Mouse (Mus musculus) lung, postnatal 4 days (tissue): Measurements from ENCODE around the gene Derl3.
A peak's percentile ranks its signal among the peaks of the same experiment; 100 is the strongest.
"Not testable (repeated sequence)": the region's sequence is repeated elsewhere in the genome, so short reads cannot be mapped to it uniquely, and the experiment has no call there.

Experiments
- DNase-seq, 2 experiments: peaks; one replicate each; pipeline ENCODE4 v3.0.0; 2021

The Derl3 gene

DNA sequence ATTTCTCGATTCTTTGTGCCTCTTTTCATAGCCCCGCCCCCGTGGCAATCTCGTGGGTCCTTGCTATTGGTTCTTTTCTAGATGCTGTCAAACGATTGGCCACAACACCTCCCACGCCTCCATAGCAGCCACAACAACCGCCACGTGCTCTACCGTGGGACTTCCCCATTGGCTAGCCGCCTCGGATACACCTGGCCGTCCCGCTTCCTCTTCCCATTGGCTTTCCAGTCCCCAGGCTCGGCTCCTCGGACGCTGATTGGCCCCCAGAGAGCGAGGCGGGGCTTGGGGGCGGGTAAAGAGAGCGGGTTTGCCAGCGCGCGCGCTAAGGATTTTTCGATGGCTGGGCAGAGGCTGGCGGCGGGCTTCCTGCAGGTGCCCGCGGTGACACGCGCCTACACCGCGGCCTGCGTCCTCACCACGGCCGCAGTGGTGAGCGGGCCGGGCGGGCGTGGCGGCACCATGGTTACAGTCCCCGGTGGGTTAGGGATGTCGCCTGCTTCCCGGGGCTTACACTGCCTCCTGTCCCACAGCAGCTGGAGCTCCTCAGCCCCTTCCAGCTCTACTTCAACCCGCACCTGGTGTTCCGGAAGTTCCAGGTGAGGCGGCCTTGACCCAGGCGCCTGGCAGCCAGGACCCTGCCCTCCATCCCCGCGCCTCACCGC is at the start of gene Derl3:
Gene Derl3 (plus strand): TSS at position 325 of the 662 bp plus-strand sequence.
- peak; percentile 94 to 96 for DNase-seq

DNA sequence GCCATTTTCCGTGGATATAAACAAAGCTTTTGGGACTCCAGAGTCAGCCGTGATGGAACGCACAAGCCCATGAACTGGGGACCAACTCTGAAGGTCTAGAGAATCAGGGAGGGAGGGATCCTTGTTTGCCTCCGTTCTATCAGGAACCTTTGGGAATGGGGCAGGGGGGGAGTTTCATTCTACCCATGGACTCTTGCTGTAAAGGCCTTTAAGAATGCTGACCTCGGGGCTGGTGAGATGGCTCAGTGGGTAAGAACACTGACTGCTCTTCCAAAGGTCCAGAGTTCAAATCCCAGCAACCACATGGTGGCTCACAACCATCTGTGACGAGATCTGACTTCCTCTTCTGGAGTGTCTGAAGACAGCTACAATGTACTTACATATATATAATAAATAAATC is 49.3 kb upstream of the Derl3 start:
- not testable (repeated sequence) for DNase-seq

DNA sequence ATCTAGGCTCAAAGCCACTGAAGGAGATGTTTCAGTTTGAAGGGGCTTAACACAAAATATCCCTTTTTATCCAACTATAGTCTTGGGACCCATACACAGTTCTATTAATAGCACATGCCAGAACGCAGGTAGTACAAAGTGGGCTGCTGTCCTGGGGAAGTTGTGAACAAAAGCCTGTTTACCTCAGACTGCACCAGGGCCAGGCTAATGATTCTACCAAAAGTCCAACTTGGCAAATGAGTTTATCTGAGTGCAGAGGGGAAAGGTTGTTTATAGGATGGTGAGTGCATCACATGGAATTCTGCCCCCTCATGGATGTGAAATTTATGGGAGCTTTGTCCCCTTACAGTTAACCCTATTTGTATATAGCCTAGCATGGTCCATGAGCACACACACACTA is 48.4 kb upstream of the Derl3 start:
- DNase-seq, result no peak

DNA sequence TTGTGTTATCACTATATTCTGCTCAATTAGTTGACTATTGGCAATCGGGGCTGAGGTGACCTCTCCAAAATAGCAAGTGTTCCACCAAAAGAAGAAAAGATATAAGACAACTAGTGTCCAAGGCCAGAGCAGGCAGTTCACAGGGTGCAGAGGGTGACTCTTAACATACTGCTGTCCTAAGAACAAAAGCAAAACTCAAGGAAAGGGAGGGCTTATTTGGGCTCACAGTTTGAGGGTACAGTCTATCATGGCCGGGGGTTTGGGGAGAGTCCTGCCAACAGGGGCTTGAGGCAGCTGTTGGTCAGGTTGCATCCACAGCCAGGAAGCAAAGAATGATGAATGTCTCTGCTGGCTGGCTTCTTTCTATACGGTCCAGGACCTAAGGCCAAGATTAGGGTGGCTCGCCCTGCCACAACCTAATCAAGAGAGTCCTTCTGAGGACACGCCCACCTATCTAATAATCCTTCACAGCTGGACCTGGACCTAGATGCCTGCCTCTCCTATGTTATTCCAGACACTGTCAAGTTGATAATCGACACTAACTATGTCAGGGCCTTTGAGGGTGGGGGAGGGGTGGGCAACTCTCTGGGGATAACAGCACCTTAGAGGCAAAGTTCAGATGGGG is 47.8 kb upstream of the Derl3 start:
- DNase-seq, result no peak

DNA sequence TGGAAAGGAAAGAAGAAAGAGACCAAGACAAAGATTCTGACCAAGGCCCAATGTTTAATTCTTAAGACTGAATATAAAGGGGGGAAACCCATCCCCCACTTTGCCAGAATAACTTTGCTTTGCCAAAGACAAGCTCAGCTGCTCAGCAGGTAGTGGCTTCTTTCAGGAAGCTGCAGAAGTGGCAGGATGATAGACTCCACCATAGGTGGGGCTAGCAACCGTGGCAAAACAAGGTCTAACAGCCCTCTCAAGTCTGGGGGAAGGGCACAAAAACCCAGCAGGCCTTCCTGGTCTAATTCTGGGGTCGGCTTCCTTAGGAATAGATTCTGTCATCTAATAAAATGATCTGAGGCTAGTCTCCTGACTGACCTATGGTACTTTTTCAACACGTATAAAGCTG is 44.8 kb upstream of the Derl3 start:
- DNase-seq, result no peak

DNA sequence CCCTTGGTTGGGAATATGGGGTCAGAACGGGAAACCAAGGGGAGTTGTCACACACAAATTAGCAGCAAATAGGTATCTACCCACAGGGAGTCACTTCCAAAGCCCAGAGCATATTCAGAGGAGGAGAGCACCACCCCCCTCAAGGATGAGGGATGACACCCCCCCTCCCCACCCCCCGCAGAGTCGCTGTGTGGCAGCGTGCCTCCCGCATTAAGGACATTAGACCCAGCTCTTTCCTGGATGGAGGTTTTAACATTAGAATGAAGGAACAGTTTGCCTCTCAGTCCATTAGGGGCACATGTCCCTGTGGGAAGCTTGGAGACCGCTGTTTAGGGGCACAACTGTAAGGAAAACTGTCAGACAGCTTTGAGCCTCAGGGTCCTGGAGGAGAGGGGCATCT is 42.1 kb upstream of the Derl3 start:
- no peak for DNase-seq

DNA sequence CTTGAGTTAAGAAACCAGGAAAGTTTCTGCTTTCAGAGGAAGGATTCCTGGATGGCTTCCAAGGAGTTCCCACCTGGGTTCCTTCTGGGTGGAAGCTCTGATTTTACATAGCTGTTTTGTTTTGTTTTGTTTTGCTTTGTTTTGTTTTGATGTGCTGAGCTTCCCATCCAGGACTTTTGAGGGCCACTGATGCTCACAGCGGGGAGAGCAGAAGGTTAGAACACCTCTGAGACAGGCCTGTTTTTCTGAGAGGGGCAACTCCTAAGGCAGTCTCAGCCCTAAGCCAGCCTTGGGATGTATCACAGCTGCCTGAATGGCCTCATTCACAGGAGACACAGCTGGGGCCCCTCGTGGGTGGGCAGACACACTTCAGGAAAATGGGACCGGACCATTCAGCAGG is 41.5 kb upstream of the Derl3 start:
- DNase-seq, result no peak

DNA sequence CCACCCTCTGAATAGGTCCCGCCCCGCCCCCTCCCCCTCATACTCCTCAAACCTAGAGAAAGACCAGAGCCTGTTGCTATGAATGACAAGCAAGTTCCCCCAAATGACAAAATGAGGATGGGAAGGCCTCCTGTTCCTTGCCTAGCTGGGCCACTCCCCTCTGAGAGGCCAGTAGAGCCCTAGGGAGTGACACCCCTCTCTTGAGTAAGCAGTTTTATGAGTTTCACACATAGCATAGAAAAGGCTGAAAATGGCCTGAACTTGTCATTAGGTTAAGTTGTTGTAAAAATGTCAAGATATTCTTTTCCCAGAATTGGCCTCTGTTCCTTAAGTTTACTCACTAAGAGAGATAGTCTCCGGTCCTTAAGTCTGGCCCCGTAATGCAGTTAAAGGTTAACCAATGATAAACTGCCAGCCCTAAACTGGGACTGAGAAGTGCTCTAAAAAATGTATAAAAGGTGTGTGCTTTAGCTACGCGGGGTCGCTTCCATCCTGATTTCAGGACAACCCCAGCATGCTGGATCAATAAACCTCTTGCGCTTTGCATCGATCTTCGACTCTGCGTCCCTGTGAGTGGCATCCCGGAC is 40.6 kb upstream of the Derl3 start:
- no peak for DNase-seq

DNA sequence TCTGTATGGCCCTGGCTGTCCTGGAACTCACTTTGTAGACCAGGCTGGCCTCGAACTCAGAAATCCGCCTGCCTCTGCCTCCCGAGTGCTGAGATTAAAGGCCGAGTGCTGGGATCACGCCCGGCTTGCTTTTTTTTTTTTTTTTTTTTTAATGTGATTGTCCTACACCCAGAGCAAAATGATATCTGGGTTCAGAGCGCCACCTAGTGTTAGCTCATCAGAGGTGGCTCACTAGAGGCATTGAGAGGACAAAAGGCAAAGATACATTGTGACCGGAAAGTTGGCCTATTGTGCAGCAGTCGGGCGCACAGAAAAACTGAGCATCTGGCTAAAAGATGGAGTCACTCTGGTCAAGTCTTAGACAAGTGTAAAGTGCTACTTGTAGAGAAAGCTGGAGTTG is 39.8 kb upstream of the Derl3 start:
- peak; percentile 74 to 87 for DNase-seq

DNA sequence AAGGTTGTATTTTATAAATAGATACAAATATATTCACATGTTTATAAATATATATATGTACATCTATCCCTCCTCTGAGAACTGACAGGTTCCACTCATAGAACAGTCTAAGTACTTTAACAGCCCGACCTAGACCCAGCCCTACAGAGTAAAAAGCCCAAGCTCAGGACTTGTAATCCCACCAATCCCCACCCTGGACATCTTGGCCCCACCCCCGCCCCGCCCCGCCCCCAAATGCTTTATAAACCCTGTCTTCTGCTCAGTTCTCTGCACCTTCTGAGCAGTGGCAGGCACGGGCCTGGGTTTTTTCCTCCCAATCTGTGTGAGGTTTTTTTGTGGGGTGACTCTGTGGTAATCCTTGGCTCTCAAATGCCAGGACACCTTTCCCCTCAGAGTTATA is 39.1 kb upstream of the Derl3 start:
- DNase-seq, result no peak

DNA sequence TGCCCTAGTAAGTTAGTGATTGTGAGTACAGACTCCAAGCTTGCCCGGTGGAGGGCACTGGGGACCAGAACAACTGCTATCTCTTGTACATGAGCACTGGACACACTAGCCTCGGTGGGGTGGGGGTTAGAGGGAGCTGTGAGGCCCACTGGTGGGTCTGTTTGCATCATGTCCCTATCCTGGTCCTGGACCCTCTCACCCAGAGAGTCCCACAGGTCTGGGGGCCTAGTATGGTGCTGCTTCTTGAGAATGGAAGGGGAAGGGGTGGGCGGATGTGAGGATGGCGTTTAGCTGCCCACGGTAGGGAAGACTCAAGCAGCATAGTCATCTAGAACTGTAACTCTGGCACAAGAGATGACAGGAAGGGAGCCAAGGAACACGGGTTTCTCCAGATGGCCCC is 38.4 kb upstream of the Derl3 start:
- no peak for DNase-seq

DNA sequence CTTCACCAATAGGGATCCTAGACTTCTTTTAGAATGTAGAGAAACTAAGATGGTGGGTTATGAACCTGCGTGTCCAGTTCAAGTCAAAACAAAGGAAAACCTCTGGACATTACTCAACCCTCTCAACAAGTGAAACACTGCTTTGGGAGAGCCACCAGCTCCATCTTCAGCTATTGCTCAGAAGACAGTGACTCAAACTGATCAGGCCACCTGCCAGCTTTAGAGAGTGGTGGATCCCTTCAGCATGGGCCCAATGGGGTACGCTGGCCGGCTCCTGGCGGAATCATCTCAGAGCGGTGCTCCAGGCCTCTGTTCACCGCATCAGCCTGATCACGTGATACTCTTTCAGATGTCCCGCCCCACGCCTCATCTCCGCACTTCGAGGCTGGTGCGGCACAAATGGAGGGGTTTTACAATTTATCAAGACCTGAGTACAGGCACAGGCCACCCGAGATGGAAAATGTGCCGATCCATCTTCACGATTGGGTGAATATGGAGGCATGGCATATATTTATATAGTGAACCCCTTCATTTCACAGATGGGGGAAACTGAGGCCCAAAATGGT is 37.7 kb upstream of the Derl3 start:
- DNase-seq, result no peak

DNA sequence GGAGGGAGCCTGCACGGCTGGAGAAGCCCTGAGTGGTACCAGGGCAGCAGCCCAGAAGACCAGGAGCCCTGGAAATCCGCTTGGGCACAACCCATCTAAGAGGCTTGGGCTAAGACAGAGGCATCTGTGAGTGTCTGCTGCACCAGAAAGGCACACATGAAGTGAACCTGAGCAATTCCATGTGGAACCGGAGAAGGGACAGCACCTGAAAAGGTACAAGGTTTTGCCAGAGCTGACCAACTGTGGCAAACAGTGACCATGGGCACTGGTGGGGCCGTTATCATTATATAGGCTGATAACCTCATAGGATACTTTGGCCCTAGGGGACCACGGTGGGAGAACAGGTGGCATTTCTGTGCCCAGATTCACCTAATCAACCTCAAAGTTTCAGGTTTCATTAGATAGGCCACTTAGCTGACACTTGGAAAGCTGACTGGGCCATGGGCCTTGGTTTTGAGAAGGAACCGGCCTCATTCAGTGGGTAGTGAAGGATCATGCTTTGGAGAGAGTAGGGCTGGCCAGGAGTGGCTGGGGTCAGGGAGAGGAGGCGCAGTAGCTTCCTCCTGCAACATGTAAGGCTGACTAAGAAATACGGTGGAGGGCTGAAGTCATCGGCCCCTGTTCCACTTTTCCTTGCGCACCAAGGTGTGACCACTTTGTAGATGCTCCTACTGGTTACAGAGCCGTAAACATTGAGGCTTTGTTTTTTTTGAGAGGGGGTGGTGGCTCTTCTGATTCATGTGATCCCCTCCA is 36.9 kb upstream of the Derl3 start:
- no peak for DNase-seq

DNA sequence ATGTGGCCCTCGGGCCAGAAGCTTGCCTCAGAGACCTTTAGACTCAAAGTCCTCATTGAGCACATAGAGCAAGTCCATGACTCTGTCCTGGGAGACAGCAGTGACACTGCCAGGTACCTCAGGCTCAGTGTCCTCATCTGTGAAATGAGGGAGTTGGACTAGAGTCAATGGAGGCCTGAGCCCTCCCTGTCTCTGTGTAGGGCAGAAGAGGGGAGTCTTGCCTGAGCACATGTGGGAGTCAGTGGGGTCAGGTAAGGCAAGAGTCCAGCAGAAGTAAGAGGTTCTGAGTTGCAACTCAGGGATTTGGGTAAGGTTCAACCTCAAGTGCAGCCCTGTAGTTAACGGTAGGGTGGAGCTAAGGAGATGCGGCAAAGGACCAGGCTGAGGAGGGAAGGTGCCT is 36.2 kb upstream of the Derl3 start:
- no peak for DNase-seq

DNA sequence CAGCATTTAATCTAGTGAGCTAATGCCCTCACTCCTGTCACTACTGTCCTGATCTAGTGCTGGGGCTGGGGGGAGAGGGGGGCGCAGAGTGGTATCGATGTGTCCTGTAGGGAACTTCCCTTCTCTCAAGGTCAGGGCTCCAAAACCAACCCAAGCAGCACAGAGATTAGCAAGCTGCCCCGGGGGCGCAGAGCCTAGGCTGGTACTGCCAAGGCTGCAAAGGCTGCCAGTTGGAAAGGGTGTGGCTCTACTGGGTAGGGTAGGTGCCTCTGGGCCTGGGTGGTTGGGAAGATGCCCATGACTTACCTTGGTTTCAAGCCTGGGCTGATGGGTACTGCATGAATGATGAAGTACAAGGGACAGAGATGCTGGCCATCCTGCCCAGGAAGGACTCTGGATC is 35.6 kb upstream of the Derl3 start:
- no peak for DNase-seq

DNA sequence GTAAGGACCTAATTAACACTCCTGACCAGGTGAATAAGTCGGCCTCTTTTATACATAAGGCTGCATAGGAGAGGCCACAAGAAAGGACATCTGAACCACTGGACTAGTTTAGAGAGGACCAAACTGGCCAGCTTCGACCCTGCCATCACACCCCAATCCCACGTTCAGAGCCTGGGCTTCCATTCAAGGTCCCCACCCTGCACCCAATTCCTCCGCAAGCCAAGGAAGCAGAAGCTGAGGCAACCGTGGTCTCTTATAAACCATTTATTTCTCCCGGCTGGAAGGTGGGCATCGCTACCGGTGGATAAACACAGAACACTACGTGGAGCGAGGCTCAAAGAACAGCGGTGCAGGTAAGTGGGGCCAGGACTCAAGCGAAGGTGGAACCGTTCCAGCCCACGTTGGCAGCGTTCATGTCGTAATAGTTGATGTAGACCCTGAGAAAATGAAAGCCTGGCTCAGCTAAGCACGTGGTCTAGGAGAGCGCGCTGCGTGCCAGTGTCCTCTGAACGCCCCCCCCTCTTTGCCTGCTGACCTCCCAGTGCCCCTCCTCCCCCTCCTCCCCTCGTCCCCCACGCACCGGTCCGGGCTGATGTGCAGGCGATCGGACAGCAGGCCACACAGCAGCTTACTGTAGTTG is 34.0 kb upstream of the Derl3 start:
- peak; percentile 35 to 38 for DNase-seq

DNA sequence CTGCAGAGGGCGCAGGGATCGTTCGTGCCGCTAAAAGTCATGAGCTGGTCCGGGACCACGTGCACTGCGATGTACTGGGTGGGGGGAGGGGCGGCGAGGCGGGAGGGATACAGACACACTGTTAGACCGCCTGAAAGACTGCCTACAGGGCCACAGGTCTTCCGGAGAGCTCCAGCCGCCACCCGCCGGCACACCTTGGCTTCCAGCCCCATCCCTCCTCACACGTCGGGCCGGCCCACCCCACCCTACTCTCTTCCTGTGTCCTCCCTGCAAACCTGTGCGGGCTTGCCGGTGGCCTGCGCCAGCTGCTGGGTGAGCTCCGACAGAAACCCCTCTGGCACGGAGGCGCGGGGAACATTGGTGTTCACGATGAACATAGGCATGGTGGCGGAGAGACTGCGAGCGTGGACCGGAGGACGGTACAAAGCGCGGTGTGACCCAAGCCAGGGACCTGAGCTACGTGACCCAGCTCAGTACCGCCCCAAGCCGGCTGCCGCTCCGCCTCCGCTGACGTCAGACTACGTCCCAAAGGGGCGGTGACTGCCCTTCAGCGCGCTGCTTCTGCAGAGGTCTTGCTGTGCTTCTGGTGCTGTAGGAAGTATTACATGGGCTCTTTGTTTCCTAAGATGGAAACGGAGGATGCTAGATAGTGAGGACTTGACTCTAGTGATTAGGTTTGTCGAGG is 33.3 kb upstream of the Derl3 start, which contains the start of gene Mif:
Gene Mif (minus strand): TSS at position 455 of the 685 bp plus-strand sequence.
- peak; percentile 90 for DNase-seq

DNA sequence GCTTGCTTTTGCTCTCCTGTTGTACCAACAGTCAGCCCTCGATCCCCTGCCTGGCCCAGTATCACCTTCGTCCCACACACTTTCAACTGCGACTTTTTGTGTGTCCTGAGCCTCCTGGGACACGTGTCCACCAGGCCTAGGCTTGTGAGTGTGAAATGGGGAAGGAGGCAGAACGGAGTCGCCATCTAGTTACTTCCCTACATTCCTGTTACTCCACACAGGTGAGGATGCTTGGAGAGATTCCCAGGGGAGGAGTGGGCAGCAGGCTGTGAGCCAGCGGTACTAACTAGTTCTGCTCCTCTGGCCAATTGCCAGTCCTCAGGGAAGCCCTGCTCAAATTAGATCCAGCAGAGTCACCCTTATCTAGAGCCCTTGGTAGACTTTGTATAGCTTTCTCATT is 32.5 kb upstream of the Derl3 start:
- DNase-seq, result no peak

DNA sequence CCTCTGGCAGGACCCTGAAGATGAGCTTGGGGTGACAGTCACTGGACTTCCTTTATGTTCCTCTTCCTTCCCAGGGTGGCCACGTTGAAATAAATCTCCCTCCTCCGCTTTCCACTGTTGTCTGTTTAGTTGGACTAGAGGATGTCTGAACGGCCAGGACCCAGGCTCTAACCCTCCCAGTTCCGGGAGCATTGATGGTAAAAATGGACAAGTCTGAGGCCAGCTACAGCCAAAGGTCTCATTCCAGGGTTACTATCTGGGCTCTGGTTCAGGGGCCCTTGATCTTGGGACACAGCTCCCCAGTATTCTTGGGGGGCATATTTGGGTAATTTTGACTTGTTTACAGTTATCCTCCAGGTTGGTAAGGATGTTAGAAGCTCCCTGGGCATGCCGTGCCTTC is 31.6 kb upstream of the Derl3 start:
- no peak for DNase-seq

DNA sequence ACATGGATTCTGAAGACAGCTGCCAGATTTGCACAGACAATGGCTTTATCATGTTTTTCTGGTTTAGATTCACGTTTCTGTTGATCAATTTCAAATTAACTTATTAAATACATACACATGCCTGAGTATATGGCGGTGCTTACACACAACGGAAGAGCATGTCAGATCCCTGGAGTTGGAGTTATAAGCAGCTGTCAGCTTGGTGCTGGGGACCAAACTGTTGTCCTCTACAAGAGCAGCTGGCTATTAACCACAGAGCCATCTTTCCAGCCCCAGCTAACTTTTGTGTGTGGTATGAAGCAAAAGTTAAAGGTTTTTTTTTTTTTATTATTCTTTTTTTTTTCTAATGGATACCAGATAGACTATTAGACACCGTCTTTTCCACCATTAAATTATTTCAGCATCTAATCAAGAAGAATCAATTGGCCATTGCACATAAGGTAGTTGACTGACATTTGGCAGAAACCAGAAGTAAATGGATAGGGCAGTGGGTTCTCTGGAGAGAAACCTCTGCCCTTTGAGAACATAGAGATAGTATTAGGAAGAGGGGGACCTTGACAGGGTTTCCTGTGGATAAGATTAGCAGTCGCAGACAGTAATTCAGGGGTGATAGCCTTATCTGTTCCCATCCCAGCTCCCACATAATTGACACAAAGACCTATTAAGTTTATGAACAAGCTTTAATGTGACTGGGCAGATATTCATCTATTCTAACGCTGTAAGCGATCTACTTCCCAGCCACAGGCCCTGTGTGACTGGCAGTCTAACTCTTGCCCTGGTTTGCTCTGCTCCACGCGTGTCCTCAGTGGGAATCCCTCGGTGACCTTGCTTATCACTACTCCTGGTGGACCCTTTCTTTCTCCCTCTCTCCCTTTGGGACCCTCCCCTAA is 20.9 kb upstream of the Derl3 start:
- no peak for DNase-seq

DNA sequence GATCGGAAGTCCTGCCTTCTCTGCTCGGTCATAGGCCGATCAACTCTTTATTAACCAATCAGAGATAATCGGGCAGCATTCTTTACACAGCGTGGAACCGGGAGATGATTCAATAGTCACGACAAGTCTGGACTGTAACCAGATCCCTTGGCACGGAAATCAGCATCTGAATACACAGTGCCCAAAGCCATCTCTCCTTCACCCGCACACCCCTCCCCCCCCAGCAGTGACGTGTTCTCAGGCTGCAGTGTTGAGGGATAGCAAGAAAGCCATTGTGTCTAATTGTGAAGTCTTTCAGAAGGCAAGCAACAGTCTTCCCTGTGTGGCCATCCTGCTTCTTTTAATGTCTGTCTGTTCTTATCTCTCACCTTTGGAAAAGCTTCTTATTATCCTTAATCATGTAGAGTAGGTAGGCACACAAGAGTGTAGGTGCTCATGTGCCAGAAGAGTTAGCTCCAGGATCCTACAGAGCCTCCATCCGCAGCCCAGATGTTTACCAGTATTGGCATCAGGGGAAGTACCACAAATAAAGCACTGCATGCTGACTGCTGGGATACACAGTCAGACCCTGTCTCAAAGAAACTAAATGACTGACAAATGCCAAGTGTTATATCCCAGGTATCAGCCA is 20.2 kb upstream of the Derl3 start:
- peak; percentile 76 to 78 for DNase-seq
